Mouse (Mus musculus): ENCODE results near the gene Hist1h1a. TPM values are rescaled to one million over a fixed set of nuclear protein-coding genes. Genes with fewer than 3 reads are reported as not detected.
"Not testable (repeated sequence)": the region's sequence is repeated elsewhere in the genome, so short reads cannot be mapped to it uniquely, and the experiment has no call there.

Gene Hist1h1a
- total and polyA plus RNA-seq, 3 experiments: 2.4 to 1,163 (median 30.9) TPM

DNA sequence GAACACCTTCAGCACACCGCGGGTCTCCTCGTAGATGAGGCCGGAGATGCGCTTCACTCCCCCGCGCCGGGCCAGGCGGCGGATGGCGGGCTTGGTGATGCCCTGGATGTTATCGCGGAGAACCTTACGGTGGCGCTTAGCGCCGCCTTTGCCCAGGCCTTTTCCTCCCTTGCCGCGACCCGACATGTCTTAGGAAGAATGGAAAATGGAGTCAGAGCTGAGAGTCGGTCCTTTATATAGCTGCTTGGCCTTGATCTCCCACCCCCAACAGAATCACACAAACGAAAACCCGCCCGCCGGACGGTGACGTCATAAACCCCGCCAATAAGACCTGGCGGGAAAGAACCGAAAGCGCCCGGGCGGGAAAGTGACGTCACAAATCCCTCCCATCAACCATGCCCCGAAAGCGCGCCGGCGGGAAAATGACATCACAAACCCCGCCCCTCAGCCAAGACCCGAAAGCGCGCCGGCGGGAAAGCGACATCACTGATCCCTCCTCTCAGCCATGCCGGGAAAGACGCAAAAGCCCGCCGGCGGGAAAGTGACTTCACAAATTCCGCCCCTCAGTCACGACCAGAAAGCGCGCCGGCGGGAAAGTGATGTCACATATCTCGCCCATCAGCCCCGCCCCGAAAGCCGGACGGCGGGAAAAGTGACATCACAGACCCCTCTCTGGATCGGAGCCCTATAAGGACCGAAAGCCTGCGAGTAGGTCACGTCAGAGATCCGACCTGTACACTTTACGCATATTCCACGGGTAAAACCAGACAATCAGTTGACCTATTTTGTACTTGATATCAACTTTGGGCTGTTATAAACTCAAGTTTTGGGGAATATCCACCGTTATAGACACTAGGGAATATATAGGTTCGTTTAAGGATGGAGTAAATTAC is 2.2 kb upstream of the Hist1h1a start, which contains the start of gene Hist1h4a:
Gene Hist1h4a, minus strand, starts transcription at position 259 of the 893 bp plus-strand sequence.
- in situ Hi-C loops (cut with MboI; ENCODE audit: low pct_ligation_motif_present, low pct_unique_long_range_greater_than_20kb, low sequenced_read_pairs): loop anchor here (25.0 kb wide), 1 partner anchor 1724 kb away; the partner anchor contains the start of genes Hist1h2ag, Hist1h2ah, Hist1h2bj and Hist1h2bk

GRCm38 (mm10) chr13:23761871-23762821 is 1.3 kb upstream of the Hist1h1a start, which contains the start of gene Hist1h3a:
TSS of gene Hist1h3a (minus strand) at chr13:23762386.
- in situ Hi-C loops (cut with MboI; ENCODE audit: low pct_ligation_motif_present, low pct_unique_long_range_greater_than_20kb, low sequenced_read_pairs): loop anchor here (25.0 kb wide), 1 partner anchor 1725 kb away; the partner anchor contains the start of genes Hist1h2ag, Hist1h2ah, Hist1h2bj and Hist1h2bk
- H3K9me3 ChIP-seq (replicated peaks; ENCODE audit: low read length); dilution Hi-C loops (cut with MboI; ENCODE audit: extremely low pct_ligation_motif_present, extremely low pct_unique_long_range_greater_than_20kb, low sequenced_read_pairs); H3K27me3 ChIP-seq (replicated peaks); H3K36me3 ChIP-seq (replicated peaks in 1 of 2; ENCODE audit: control insufficient read depth in 1 of 2, insufficient read depth in 1 of 2, low read length in 1 of 2); H3K79me2 ChIP-seq (replicated peaks; ENCODE audit: control insufficient read depth, extremely low read depth, insufficient read depth, poor library complexity, severe bottlenecking): not testable (repeated sequence)
- peak within 1 kb of the TSS; percentile 13 to 59 (median 40) for H3K4me3 ChIP-seq (replicated peaks in 1 of 3; ENCODE audit: low read depth in 2 of 3, low read length in 2 of 3, poor library complexity in 1 of 3)
- DNase-seq (ENCODE audit: extremely low read depth): peak; percentile 89
- H3K27ac ChIP-seq (ENCODE audit: insufficient read depth, low read depth): peak within 1 kb of the TSS; percentile 97
- H3K9ac ChIP-seq (ENCODE audit: insufficient read depth, low read depth): peak within 1 kb of the TSS; percentile 99
- H3K4me2 ChIP-seq (ENCODE audit: insufficient read depth, low read depth, poor library complexity, severe bottlenecking): peak within 1 kb of the TSS; percentile 98
- H3K4me1 ChIP-seq (ENCODE audit: control insufficient read depth in 1 of 2, insufficient read depth in 2 of 2): peaks cover 3 to 44% of the 10 kb centered on the region in 2 experiments; a peak in 3 of 4 replicates
- peak; percentile 96 for TF ChIP-seq POLR2A (IDR thresholded peaks at IDR 0.05; ENCODE audit: low read depth, low read length)
- peak; percentile 3; the same call in 1 of the 2 replicates for TF ChIP-seq ELF1 (IDR thresholded peaks at IDR 0.05; ENCODE audit: low read depth, low read length)
- TF ChIP-seq SIN3A (IDR thresholded peaks at IDR 0.05; ENCODE audit: low read length): 0 out of 2 replicates have a peak, but pooled peaks have one; percentile 37
- TF ChIP-seq CHD2 (IDR thresholded peaks at IDR 0.05; ENCODE audit: low read length): peak; percentile 88
- TF ChIP-seq POLR2AphosphoS2 (IDR thresholded peaks at IDR 0.05; ENCODE audit: low read depth, low read length): peak; percentile 98
- 0 out of 2 replicates have a peak, but pooled peaks have one; percentile 24 for TF ChIP-seq RCOR1 (conservative IDR thresholded peaks at IDR 0.05; ENCODE audit: low read depth, low read length)
- TF ChIP-seq TCF12 (IDR thresholded peaks at IDR 0.05; ENCODE audit: low read depth, low read length): peak; percentile 79
- TF ChIP-seq NELFE (IDR thresholded peaks at IDR 0.05; ENCODE audit: low read depth, low read length): peak; percentile 99
- peak; percentile 99 for TF ChIP-seq TBP (conservative IDR thresholded peaks at IDR 0.05; ENCODE audit: low read depth, low read length)
- TF ChIP-seq IRF4 (IDR thresholded peaks at IDR 0.05; ENCODE audit: low read depth, low read length): peak; percentile 19; the same call in 1 of the 2 replicates
- TF ChIP-seq MAX (IDR thresholded peaks at IDR 0.05; ENCODE audit: low read length): peak; percentile 70
- peak; percentile 100 for TF ChIP-seq ZMIZ1 (IDR thresholded peaks at IDR 0.05; ENCODE audit: low read depth, low read length)
- peak; percentile 92; the same call in 1 of the 2 replicates for TF ChIP-seq CHD1 (IDR thresholded peaks at IDR 0.05; ENCODE audit: low read depth, low read length)
- TF ChIP-seq MYC (IDR thresholded peaks at IDR 0.05; ENCODE audit: low read depth, low read length): peak; percentile 51; the same call in 1 of the 2 replicates

More for the DNA sequence above, 2.2 kb upstream of the Hist1h1a start, which contains the start of gene Hist1h4a:
- no peaks in the 10 kb centered on the region for H3K27me3 ChIP-seq (replicated peaks)
- peaks cover 3 to 45% of the 10 kb centered on the region in 2 experiments; a peak in 3 of 4 replicates for H3K4me1 ChIP-seq (ENCODE audit: control insufficient read depth in 1 of 2, insufficient read depth in 2 of 2)
- H3K36me3 ChIP-seq (replicated peaks in 1 of 2; ENCODE audit: control insufficient read depth in 1 of 2, insufficient read depth in 1 of 2, low read length in 1 of 2): no peaks in the 10 kb centered on the region
- H3K9ac ChIP-seq (ENCODE audit: insufficient read depth, low read depth): peak within 1 kb of the TSS; percentile 98
- peak within 1 kb of the TSS; percentile 97 for H3K27ac ChIP-seq (ENCODE audit: insufficient read depth, low read depth)
- peak; percentile 98 for DNase-seq (ENCODE audit: extremely low read depth)
- no peaks in the 10 kb centered on the region for H3K79me2 ChIP-seq (replicated peaks; ENCODE audit: control insufficient read depth, extremely low read depth, insufficient read depth, poor library complexity, severe bottlenecking)
- peak within 1 kb of the TSS; percentile 45 to 59 (median 49) for H3K4me3 ChIP-seq (replicated peaks in 1 of 3; ENCODE audit: low read depth in 2 of 3, low read length in 2 of 3, poor library complexity in 1 of 3)
- TF ChIP-seq TBP (conservative IDR thresholded peaks at IDR 0.05; ENCODE audit: low read depth, low read length): peak; percentile 98
- TF ChIP-seq BHLHE40 (IDR thresholded peaks at IDR 0.05; ENCODE audit: low read depth, low read length): peak; percentile 96
- peak; percentile 64; the same call in 1 of the 2 replicates for TF ChIP-seq CHD2 (IDR thresholded peaks at IDR 0.05; ENCODE audit: low read length)
- TF ChIP-seq KAT2A (IDR thresholded peaks at IDR 0.05; ENCODE audit: insufficient replicate concordance, low read length): peak; percentile 98
- no peak for TF ChIP-seq RAD21 (IDR thresholded peaks at IDR 0.05; ENCODE audit: low read depth, low read length)
- peak; percentile 99 for TF ChIP-seq SIN3A (IDR thresholded peaks at IDR 0.05; ENCODE audit: low read length)
- no peak for TF ChIP-seq USF1 (IDR thresholded peaks at IDR 0.05; ENCODE audit: low read depth, low read length)
- TF ChIP-seq IRF4 (IDR thresholded peaks at IDR 0.05; ENCODE audit: low read depth, low read length): peak; percentile 90
- peak; percentile 79 for TF ChIP-seq JUN (IDR thresholded peaks at IDR 0.05; ENCODE audit: insufficient read depth, low read depth, low read length)
- TF ChIP-seq ELF1 (IDR thresholded peaks at IDR 0.05; ENCODE audit: low read depth, low read length): peak; percentile 54
- no peak for TF ChIP-seq PAX5 (IDR thresholded peaks at IDR 0.05; ENCODE audit: low read length)
- peak; percentile 73 for TF ChIP-seq POLR2A (IDR thresholded peaks at IDR 0.05; ENCODE audit: low read depth, low read length)
- no peak; the same call in 1 of the 2 replicates for TF ChIP-seq ZC3H11A (IDR thresholded peaks at IDR 0.05; ENCODE audit: low read depth, low read length)
- TF ChIP-seq UBTF (IDR thresholded peaks at IDR 0.05; ENCODE audit: low read depth, low read length): peak; percentile 81; the same call in 1 of the 2 replicates
- peak; percentile 99 for TF ChIP-seq NELFE (IDR thresholded peaks at IDR 0.05; ENCODE audit: low read depth, low read length)
- TF ChIP-seq ZMIZ1 (IDR thresholded peaks at IDR 0.05; ENCODE audit: low read depth, low read length): peak; percentile 96
- TF ChIP-seq TCF12 (IDR thresholded peaks at IDR 0.05; ENCODE audit: low read depth, low read length): peak; percentile 81
- TF ChIP-seq MAZ (IDR thresholded peaks at IDR 0.05; ENCODE audit: low read depth, low read length): no peak; the same call in 1 of the 2 replicates
- TF ChIP-seq GABPA (IDR thresholded peaks at IDR 0.05; ENCODE audit: insufficient replicate concordance, low read depth, low read length): 0 out of 2 replicates have a peak, but pooled peaks have one; percentile 17
- TF ChIP-seq MXI1 (IDR thresholded peaks at IDR 0.05; ENCODE audit: low read depth, low read length): peak; percentile 95
- peak; percentile 84 for TF ChIP-seq MAX (IDR thresholded peaks at IDR 0.05; ENCODE audit: low read length)
- peak; percentile 30 for TF ChIP-seq NRF1 (IDR thresholded peaks at IDR 0.05; ENCODE audit: low read depth, low read length)
- no peak for TF ChIP-seq MYC (IDR thresholded peaks at IDR 0.05; ENCODE audit: low read depth, low read length)
- TF ChIP-seq CHD1 (IDR thresholded peaks at IDR 0.05; ENCODE audit: low read depth, low read length): no peak
- no peak for TF ChIP-seq CTCF (conservative IDR thresholded peaks at IDR 0.05 in 1 of 2, IDR thresholded peaks at IDR 0.05 in 1 of 2; ENCODE audit: low read depth in 2 of 2, low read length in 2 of 2)
- TF ChIP-seq E2F4 (IDR thresholded peaks at IDR 0.05; ENCODE audit: insufficient replicate concordance, low read depth, low read length): peak; percentile 100
- peak; percentile 72; the same call in 1 of the 2 replicates for TF ChIP-seq ETS1 (conservative IDR thresholded peaks at IDR 0.05; ENCODE audit: low read depth, low read length)
- TF ChIP-seq JUND (conservative IDR thresholded peaks at IDR 0.05; ENCODE audit: low read depth, low read length): peak; percentile 73
- peak; percentile 79 for TF ChIP-seq RCOR1 (conservative IDR thresholded peaks at IDR 0.05; ENCODE audit: low read depth, low read length)
- TF ChIP-seq POLR2AphosphoS2 (IDR thresholded peaks at IDR 0.05; ENCODE audit: low read depth, low read length): peak; percentile 99
- TF ChIP-seq HCFC1 (IDR thresholded peaks at IDR 0.05; ENCODE audit: low read depth, low read length): peak; percentile 66; the same call in 1 of the 2 replicates
- peak; percentile 54 for TF ChIP-seq MEF2A (IDR thresholded peaks at IDR 0.05; ENCODE audit: borderline replicate concordance, low read depth, low read length)
- dilution Hi-C loops (cut with MboI; ENCODE audit: extremely low pct_ligation_motif_present, extremely low pct_unique_long_range_greater_than_20kb, low sequenced_read_pairs): no loop called here
- H3K9me3 ChIP-seq (replicated peaks; ENCODE audit: low read length): no peaks in the 10 kb centered on the region
- H3K4me2 ChIP-seq (ENCODE audit: insufficient read depth, low read depth, poor library complexity, severe bottlenecking): peak within 1 kb of the TSS; percentile 96

All from CH12.LX (cell line).